Mouse (Mus musculus) lung, postnatal 10 days (tissue): Measurements from ENCODE around the gene Itga1.

Source experiments
- DNase-seq: peaks from one replicate; pipeline ENCODE4 v3.0.0; 2021

The Itga1 gene

GRCm38 (mm10) chr13:115098227-115098626 lies 3.5 kb downstream of the Itga1 start:
- no peak for DNase-seq

GRCm38 (mm10) chr13:115096965-115097364 lies 4.8 kb downstream of the Itga1 start:
- DNase-seq = no peak

GRCm38 (mm10) chr13:115096216-115096615 lies 5.5 kb downstream of the Itga1 start:
- no peak for DNase-seq

- DNase-seq = no peak
These were observed 6.4 kb downstream of the Itga1 start for GRCm38 (mm10) chr13:115095392-115095791.

GRCm38 (mm10) chr13:115091511-115091910 lies 10.3 kb downstream of the Itga1 start:
- DNase-seq = no peak

GRCm38 (mm10) chr13:115090977-115091445 lies 10.8 kb downstream of the Itga1 start:
- DNase-seq = no peak

- peak; percentile 97 for DNase-seq
These were observed 11.4 kb downstream of the Itga1 start, which contains the start of gene Pelo for GRCm38 (mm10) chr13:115090069-115090976. Pelo (minus strand) TSS chr13:115090186.

GRCm38 (mm10) chr13:115089395-115090025 lies 12.3 kb downstream of the Itga1 start:
- DNase-seq = peak; percentile 33

GRCm38 (mm10) chr13:115089020-115089394 lies 12.8 kb downstream of the Itga1 start:
- no peak for DNase-seq

- no peak for DNase-seq
These were observed 15.8 kb downstream of the Itga1 start for GRCm38 (mm10) chr13:115085974-115086373.

GRCm38 (mm10) chr13:115082339-115082738 lies 19.4 kb downstream of the Itga1 start:
- DNase-seq = no peak

GRCm38 (mm10) chr13:115079996-115080585 lies 21.7 kb downstream of the Itga1 start:
- DNase-seq = peak; percentile 35

GRCm38 (mm10) chr13:115078997-115079685 lies 22.6 kb downstream of the Itga1 start:
- DNase-seq = no peak

- DNase-seq = peak; percentile 40
These were observed 24.2 kb downstream of the Itga1 start for GRCm38 (mm10) chr13:115077346-115078134.

- DNase-seq = no peak
These were observed 29.4 kb downstream of the Itga1 start for GRCm38 (mm10) chr13:115072386-115072785.

GRCm38 (mm10) chr13:115071431-115071830 lies 30.3 kb downstream of the Itga1 start:
- peak; percentile 45 for DNase-seq

- DNase-seq = no peak
These were observed 33.8 kb downstream of the Itga1 start for GRCm38 (mm10) chr13:115067968-115068330.

GRCm38 (mm10) chr13:115067324-115067967 lies 34.3 kb downstream of the Itga1 start:
- no peak for DNase-seq

GRCm38 (mm10) chr13:115057555-115057954 lies 44.2 kb downstream of the Itga1 start:
- no peak for DNase-seq

- peak; percentile 32 for DNase-seq
These were observed 47.0 kb downstream of the Itga1 start for GRCm38 (mm10) chr13:115054783-115055182.

- DNase-seq = no peak
These were observed 49.2 kb downstream of the Itga1 start for GRCm38 (mm10) chr13:115052568-115052967.
